Mouse (Mus musculus): ENCODE measurements around the gene Ccser1. TPM values are rescaled to one million over a fixed set of nuclear protein-coding genes. Genes with fewer than 3 reads are reported as not detected.

Ccser1 gene
- total and polyA plus RNA-seq, 3 experiments: 0.45 to 1.7 (median 0.94) TPM

DNA sequence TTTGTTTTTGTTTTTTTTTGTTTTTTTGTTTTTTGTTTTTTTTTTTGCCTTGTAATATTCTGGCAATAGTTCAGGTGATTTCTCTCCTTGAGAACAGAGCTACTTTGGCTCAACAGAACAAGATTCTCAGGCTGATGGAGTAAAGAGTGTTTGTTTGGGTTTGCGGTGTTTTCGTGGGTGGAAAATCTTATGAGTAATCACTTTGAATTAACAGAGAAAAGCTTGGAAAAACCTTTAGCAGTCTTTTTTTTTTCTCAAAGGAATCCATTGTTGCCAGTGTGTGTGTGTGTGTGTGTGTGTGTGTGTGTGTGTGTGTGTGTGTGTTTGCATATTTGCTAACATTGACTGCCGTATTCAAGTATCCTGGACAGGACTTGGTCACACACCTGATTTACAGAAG is 81.3 kb downstream of the Ccser1 start:
- Histone ChIP-seq H3K36me3 (ENCODE audit: control insufficient read depth, insufficient read depth, low read length) (no peaks in the 10 kb centered on the region), H3K79me2 (replicated peaks; ENCODE audit: control insufficient read depth, insufficient read depth, low read length) (no peaks in the 10 kb centered on the region), H3K4me3 (no peak overlapping the region), H3K9ac (ENCODE audit: low read depth, low read length) (no peak overlapping the region), H3K27me3 (ENCODE audit: control insufficient read depth, insufficient read depth, low read length) (no peaks in the 10 kb centered on the region), H3K4me1 (ENCODE audit: control insufficient read depth, insufficient read depth, low read length) (peaks cover 3% of the 10 kb centered on the region; the same call in 1 of the 2 replicates), H3K27ac (no peak overlapping the region)
- no peak for DNase-seq
- TF ChIP-seq EP300 (IDR thresholded peaks at IDR 0.05; ENCODE audit: insufficient read depth, low read depth, low read length) (no peak), POLR2A (IDR thresholded peaks at IDR 0.05; ENCODE audit: insufficient read depth, low read depth, low read length) (no peak), CTCF (IDR thresholded peaks at IDR 0.05) (no peak)
- WGBS: 63% methylated on average over 3 of the region's 3 CpGs
- intact Hi-C loops (cut with DNase I): no loop called here

DNA sequence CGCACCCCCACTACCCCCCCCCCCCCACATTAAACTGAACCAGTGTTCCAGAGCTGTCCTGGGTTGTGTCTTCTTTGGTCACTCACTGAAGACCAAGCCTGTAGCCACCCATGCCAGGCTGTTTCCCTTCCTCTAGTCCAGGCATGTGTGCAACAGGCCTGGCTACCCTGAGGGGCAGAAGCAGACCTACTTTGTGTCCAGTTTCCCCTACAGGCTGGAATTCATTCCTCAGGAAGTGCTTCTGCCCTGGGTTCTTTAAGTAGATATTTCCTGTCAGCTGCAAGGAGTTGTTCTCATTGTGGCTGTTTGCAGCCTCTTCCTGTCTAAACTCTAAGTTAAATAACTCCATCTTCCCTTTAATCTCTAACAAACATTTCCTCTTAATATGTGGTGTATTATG is 82.3 kb downstream of the Ccser1 start:
- DNase-seq: no peak

DNA sequence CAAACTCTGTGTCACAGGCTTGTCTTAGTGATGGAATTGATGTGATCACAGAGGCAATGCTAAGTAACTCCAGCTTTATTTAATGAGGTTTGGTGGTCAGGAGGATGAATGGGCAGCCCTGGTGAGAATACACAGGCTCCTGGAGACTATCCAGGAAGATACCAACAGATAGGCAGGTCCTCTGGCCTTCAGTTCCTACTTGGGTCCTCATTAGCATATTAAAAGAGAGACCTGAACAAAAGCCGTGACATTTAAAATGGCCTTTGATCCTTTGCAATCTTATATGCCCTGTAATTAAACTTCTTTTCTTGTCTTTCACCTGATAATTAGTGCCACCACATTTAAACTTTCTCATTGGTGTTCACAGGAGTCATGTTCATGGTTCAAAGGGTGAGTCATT is 83.2 kb downstream of the Ccser1 start:
- Histone ChIP-seq H3K79me2 (replicated peaks; ENCODE audit: control insufficient read depth, insufficient read depth, low read length) (no peaks in the 10 kb centered on the region), H3K27ac (no peak overlapping the region), H3K36me3 (ENCODE audit: control insufficient read depth, insufficient read depth, low read length) (no peaks in the 10 kb centered on the region), H3K4me1 (ENCODE audit: control insufficient read depth, insufficient read depth, low read length) (peaks cover 3% of the 10 kb centered on the region; the same call in 1 of the 2 replicates), H3K9ac (ENCODE audit: low read depth, low read length) (no peak overlapping the region), H3K27me3 (ENCODE audit: control insufficient read depth, insufficient read depth, low read length) (no peaks in the 10 kb centered on the region), H3K4me3 (no peak overlapping the region)
- intact Hi-C loops (cut with DNase I): no loop called here
- WGBS: 70% methylated on average over 1 of the region's 1 CpGs
- TF ChIP-seq EP300 (IDR thresholded peaks at IDR 0.05; ENCODE audit: insufficient read depth, low read depth, low read length): no peak
- TF ChIP-seq POLR2A (IDR thresholded peaks at IDR 0.05; ENCODE audit: insufficient read depth, low read depth, low read length): no peak
- TF ChIP-seq CTCF (IDR thresholded peaks at IDR 0.05): no peak
- no peak for DNase-seq

More for the DNA sequence above, 82.3 kb downstream of the Ccser1 start:
- no peaks in the 10 kb centered on the region for H3K79me2 ChIP-seq (replicated peaks; ENCODE audit: control insufficient read depth, insufficient read depth, low read length)
- intact Hi-C loops (cut with DNase I): no loop called here
- no peak overlapping the region for H3K27ac ChIP-seq
- TF ChIP-seq CTCF (IDR thresholded peaks at IDR 0.05) (no peak), EP300 (IDR thresholded peaks at IDR 0.05; ENCODE audit: insufficient read depth, low read depth, low read length) (no peak), POLR2A (IDR thresholded peaks at IDR 0.05; ENCODE audit: insufficient read depth, low read depth, low read length) (no peak)
- no peak overlapping the region for H3K9ac ChIP-seq (ENCODE audit: low read depth, low read length)
- H3K27me3 ChIP-seq (ENCODE audit: control insufficient read depth, insufficient read depth, low read length): no peaks in the 10 kb centered on the region
- 38% methylated on average over 1 of the region's 1 CpGs for WGBS
- H3K4me1 ChIP-seq (ENCODE audit: control insufficient read depth, insufficient read depth, low read length): peaks cover 3% of the 10 kb centered on the region; the same call in 1 of the 2 replicates
- no peaks in the 10 kb centered on the region for H3K36me3 ChIP-seq (ENCODE audit: control insufficient read depth, insufficient read depth, low read length)
- no peak overlapping the region for H3K4me3 ChIP-seq

DNA sequence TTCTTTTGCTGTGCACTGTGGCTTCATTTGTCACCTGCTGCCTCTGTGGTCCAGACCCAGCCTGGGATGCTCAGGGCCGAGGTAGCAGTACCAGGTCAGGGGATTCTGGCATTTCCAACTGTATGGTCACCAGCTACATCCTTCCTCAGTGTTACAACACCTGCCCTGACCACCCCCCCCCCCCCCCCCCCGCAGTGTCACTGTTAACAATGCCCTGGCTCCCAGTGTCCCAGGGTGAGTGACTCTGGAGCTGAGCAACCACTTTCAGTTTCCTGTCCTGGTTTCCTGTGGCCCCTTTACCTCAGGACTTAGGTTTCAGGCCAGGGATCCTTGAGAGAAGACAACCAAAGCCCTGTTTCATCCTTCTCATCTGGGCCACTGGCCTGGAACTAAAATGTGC is 90.9 kb downstream of the Ccser1 start:
- intact Hi-C loops (cut with DNase I): no loop called here
- Histone ChIP-seq H3K27ac (no peak overlapping the region), H3K27me3 (ENCODE audit: control insufficient read depth, insufficient read depth, low read length) (no peaks in the 10 kb centered on the region), H3K4me3 (no peak overlapping the region), H3K4me1 (ENCODE audit: control insufficient read depth, insufficient read depth, low read length) (no peaks in the 10 kb centered on the region; the same call in 1 of the 2 replicates), H3K36me3 (ENCODE audit: control insufficient read depth, insufficient read depth, low read length) (no peaks in the 10 kb centered on the region), H3K79me2 (replicated peaks; ENCODE audit: control insufficient read depth, insufficient read depth, low read length) (no peaks in the 10 kb centered on the region), H3K9ac (ENCODE audit: low read depth, low read length) (no peak overlapping the region)
- no peak for DNase-seq
- WGBS: 58% methylated on average over 1 of the region's 2 CpGs
- TF ChIP-seq POLR2A (IDR thresholded peaks at IDR 0.05; ENCODE audit: insufficient read depth, low read depth, low read length) (no peak), CTCF (IDR thresholded peaks at IDR 0.05) (no peak), EP300 (IDR thresholded peaks at IDR 0.05; ENCODE audit: insufficient read depth, low read depth, low read length) (no peak)

DNA sequence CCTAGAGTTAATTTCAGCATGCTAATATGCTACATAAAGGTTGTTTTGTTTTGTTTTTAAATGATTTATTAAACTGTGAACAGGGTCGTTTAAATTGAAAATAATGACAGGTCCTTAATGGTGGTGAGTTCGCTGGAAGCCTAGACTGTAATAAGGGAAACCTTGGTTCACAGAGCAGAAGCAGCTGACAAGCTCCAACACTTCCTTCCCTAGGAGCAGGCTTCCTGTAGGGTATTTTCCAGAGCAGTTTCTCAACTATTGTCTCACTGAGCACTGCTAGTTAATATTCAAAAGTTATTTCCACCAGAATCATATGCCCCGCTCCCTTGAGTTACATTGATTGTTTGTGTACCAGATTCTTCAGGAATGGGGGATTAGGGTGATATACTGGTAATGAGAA is 93.3 kb downstream of the Ccser1 start:
- Histone ChIP-seq H3K27me3 (ENCODE audit: control insufficient read depth, insufficient read depth, low read length) (no peaks in the 10 kb centered on the region), H3K27ac (no peak overlapping the region; the same call in 1 of the 2 replicates), H3K4me1 (ENCODE audit: control insufficient read depth, insufficient read depth, low read length) (no peaks in the 10 kb centered on the region; the same call in 1 of the 2 replicates), H3K9ac (ENCODE audit: low read depth, low read length) (no peak overlapping the region), H3K79me2 (replicated peaks; ENCODE audit: control insufficient read depth, insufficient read depth, low read length) (no peaks in the 10 kb centered on the region), H3K36me3 (ENCODE audit: control insufficient read depth, insufficient read depth, low read length) (no peaks in the 10 kb centered on the region), H3K4me3 (no peak overlapping the region)
- TF ChIP-seq POLR2A (IDR thresholded peaks at IDR 0.05; ENCODE audit: insufficient read depth, low read depth, low read length) (no peak), CTCF (IDR thresholded peaks at IDR 0.05) (no peak), EP300 (IDR thresholded peaks at IDR 0.05; ENCODE audit: insufficient read depth, low read depth, low read length) (no peak)
- WGBS: 37% methylated on average over 3 of the region's 3 CpGs
- intact Hi-C loops (cut with DNase I): no loop called here
- no peak for DNase-seq

DNA sequence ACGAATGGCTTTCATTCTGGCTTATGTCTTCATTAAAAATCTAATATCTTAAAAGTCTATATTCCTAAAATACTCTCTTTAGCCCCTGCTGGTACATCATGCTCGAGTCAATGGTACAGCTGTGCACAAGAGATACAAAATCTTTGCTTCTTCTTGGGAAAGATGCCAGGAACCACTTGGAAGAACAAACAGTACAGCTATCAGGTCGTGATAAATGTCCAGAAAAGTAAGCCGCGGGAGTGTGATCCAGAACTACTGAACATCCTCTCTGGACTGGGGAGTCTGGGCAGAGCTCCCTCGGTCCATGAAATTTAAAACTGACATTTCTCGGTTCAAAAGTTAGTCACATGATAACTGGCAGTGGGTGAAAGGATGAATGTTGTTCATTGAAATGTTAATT is 99.4 kb downstream of the Ccser1 start:
- Histone ChIP-seq H3K9ac (ENCODE audit: low read depth, low read length) (no peak overlapping the region), H3K27ac (no peak overlapping the region), H3K4me1 (ENCODE audit: control insufficient read depth, insufficient read depth, low read length) (no peaks in the 10 kb centered on the region), H3K27me3 (ENCODE audit: control insufficient read depth, insufficient read depth, low read length) (no peaks in the 10 kb centered on the region), H3K4me3 (no peak overlapping the region), H3K36me3 (ENCODE audit: control insufficient read depth, insufficient read depth, low read length) (no peaks in the 10 kb centered on the region), H3K79me2 (replicated peaks; ENCODE audit: control insufficient read depth, insufficient read depth, low read length) (no peaks in the 10 kb centered on the region)
- intact Hi-C loops (cut with DNase I): no loop called here
- TF ChIP-seq CTCF (IDR thresholded peaks at IDR 0.05) (no peak), POLR2A (IDR thresholded peaks at IDR 0.05; ENCODE audit: insufficient read depth, low read depth, low read length) (no peak), EP300 (IDR thresholded peaks at IDR 0.05; ENCODE audit: insufficient read depth, low read depth, low read length) (no peak)
- 34% methylated on average over 7 of the region's 7 CpGs for WGBS
- no peak for DNase-seq

Measured in heart, adult 2 months (tissue).